Mouse (Mus musculus): ENCODE measurements around the gene Bmp2k. TPM values are rescaled to one million over a fixed set of nuclear protein-coding genes. Genes with fewer than 3 reads are reported as not detected.

Gene Bmp2k
- polyA plus RNA-seq, 1 experiment from 2014 or later, result 9.4 TPM

- H3K4me3 ChIP-seq, result no peak overlapping the region
- H3K4me2 ChIP-seq (replicated peaks), result no peak overlapping the region
- no peak overlapping the region for H3K27ac ChIP-seq (replicated peaks)
- ATAC-seq (ENCODE audit: low FRiP score, low read depth), result no peak
- no peaks in the 10 kb centered on the region for H3K36me3 ChIP-seq
- WGBS, result 90% methylated on average over 6 of the region's 6 CpGs
- H3K9me3 ChIP-seq, result no peaks in the 10 kb centered on the region
- H3K4me1 ChIP-seq, result peaks cover 15% of the 10 kb centered on the region
- no peaks in the 10 kb centered on the region for H3K27me3 ChIP-seq
- H3K9ac ChIP-seq (replicated peaks), result no peak overlapping the region
Measured at GRCm38 (mm10) chr5:96962934-96963301, 34.6 kb upstream of the Bmp2k start.

GRCm38 (mm10) chr5:96964062-96965028 is 33.1 kb upstream of the Bmp2k start:
- Histone ChIP-seq H3K4me2 (replicated peaks) (peak overlapping the region; percentile 43), H3K9ac (replicated peaks) (no peak overlapping the region; the same call in 1 of the 2 replicates), H3K27me3 (no peaks in the 10 kb centered on the region), H3K4me3 (peak overlapping the region; percentile 23), H3K36me3 (no peaks in the 10 kb centered on the region), H3K27ac (replicated peaks) (no peak overlapping the region), H3K9me3 (no peaks in the 10 kb centered on the region), H3K4me1 (peaks cover 18% of the 10 kb centered on the region)
- WGBS, result 3% methylated on average over 14 of the region's 14 CpGs
- peak; percentile 69 for ATAC-seq (ENCODE audit: low FRiP score, low read depth)

GRCm38 (mm10) chr5:96965029-96965403 is 32.5 kb upstream of the Bmp2k start:
- WGBS, result 54% methylated on average over 2 of the region's 2 CpGs
- Histone ChIP-seq H3K4me3 (no peak overlapping the region), H3K9ac (replicated peaks) (no peak overlapping the region), H3K4me2 (replicated peaks) (peak overlapping the region; percentile 43), H3K9me3 (no peaks in the 10 kb centered on the region), H3K36me3 (no peaks in the 10 kb centered on the region), H3K27me3 (no peaks in the 10 kb centered on the region), H3K4me1 (peaks cover 20% of the 10 kb centered on the region), H3K27ac (replicated peaks) (no peak overlapping the region)
- no peak; the same call in 1 of the 2 replicates for ATAC-seq (ENCODE audit: low FRiP score, low read depth)

DNA sequence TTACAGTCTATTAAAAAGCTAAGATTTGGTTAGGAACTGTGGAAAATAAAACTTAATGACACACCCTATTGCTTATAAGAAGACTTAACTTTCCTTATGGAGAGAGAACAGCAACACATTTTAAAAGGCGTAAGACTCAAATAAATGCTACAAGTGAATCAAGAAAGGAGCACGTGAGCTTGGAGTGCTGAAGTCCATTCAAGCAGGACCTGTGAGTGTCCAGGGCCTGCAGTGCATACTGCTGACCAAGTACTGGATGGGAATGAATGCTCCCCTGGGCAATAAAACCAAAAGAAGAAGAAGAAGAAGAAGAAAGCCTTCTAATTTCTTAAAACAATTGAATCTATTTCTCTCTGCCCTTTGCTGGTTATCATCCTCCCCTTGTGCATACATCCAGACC is 32.0 kb upstream of the Bmp2k start:
- Histone ChIP-seq H3K36me3 (no peaks in the 10 kb centered on the region), H3K4me1 (peaks cover 20% of the 10 kb centered on the region), H3K9ac (replicated peaks) (no peak overlapping the region), H3K4me3 (no peak overlapping the region), H3K9me3 (no peaks in the 10 kb centered on the region), H3K27me3 (no peaks in the 10 kb centered on the region), H3K4me2 (replicated peaks) (no peak overlapping the region), H3K27ac (replicated peaks) (no peak overlapping the region)
- ATAC-seq (ENCODE audit: low FRiP score, low read depth), result no peak
- 71% methylated on average over 2 of the region's 2 CpGs for WGBS

DNA sequence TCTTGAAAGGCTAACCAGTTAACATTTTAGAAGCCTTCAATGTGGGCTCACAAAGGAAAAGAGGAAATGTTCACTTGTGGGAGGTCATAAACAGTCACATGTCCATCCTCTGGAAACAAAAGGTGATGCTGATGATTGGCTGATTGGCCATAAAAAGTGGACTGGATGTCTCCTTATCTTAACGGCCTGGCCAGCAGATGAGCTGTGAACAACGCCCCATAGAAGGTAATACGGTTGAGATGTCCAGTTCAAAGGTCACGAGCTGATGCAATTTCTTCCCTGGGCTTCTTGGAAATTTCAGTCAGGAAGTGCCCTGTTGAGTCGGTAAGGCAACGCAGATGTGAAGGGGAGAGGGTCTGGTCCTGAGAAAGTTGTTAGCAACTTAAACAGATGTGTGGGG is 28.9 kb upstream of the Bmp2k start:
- WGBS, result 31% methylated on average over 6 of the region's 6 CpGs
- H3K9ac ChIP-seq (replicated peaks), result no peak overlapping the region
- H3K9me3 ChIP-seq, result no peaks in the 10 kb centered on the region
- no peak for ATAC-seq (ENCODE audit: low FRiP score, low read depth)
- H3K4me3 ChIP-seq, result no peak overlapping the region
- no peak overlapping the region for H3K27ac ChIP-seq (replicated peaks)
- H3K4me2 ChIP-seq (replicated peaks), result no peak overlapping the region
- H3K4me1 ChIP-seq, result peaks cover 19% of the 10 kb centered on the region
- no peaks in the 10 kb centered on the region for H3K36me3 ChIP-seq
- H3K27me3 ChIP-seq, result no peaks in the 10 kb centered on the region

DNA sequence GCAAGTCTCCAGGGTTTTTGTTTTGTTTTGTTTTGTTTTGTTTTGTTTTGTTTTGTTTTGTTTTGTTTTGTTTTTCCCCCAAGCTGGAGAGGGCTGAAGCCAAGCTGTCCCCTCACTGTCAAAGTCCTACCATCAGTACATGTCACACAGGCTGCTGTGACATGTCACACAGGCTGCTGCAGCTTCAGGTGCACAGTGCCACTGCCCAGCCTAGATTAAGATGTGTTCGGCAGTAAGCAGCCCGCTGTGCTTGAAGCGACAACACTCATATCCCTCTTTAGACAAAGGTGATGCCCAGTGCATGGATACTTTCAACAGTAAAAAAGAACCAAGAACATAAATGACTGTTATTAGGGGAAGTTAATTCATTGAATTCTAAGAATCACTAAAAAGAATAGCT is 28.5 kb upstream of the Bmp2k start:
- Histone ChIP-seq H3K36me3 (no peaks in the 10 kb centered on the region), H3K9me3 (no peaks in the 10 kb centered on the region), H3K27me3 (no peaks in the 10 kb centered on the region), H3K27ac (replicated peaks) (no peak overlapping the region), H3K9ac (replicated peaks) (no peak overlapping the region), H3K4me3 (no peak overlapping the region), H3K4me1 (peaks cover 15% of the 10 kb centered on the region), H3K4me2 (replicated peaks) (no peak overlapping the region)
- WGBS, result 46% methylated on average over 3 of the region's 3 CpGs
- ATAC-seq (ENCODE audit: low FRiP score, low read depth), result no peak

DNA sequence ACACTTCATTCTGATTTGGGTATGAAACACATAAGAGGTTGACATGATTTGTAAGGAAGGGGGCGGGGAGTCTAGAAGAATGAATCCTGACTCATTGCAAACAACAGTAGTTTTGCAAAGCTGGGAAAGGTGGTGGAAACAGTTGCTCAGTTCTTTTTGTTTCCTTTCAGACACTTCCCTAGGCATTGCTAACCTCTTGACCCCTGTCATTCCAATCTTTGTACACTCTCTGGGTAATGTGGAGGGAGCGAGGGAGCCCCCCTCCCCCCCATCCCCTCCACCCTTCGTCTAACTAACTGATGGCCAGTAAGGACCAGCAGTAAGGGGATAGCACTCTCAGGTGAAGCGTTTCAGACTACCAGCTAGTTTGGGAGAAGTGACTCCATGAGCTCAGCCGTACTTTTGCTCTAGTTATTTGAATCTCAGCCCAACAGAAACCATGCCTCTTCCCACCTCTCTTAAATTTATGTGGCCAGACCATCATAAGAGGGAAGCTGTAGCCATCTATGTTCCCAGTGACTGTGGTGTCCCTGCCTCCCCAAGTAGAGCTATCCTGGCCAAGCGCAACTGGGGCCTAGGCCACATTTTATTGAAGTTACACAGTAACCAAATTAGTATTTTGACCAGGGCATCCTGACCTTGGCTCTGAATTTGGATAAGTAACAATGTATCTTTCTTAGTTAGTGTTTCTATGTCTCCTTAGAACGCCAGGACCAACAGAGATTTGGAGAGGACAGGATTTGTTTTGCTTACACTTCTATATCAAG is 27.6 kb upstream of the Bmp2k start:
- no peaks in the 10 kb centered on the region for H3K27me3 ChIP-seq
- no peak overlapping the region for H3K27ac ChIP-seq (replicated peaks)
- H3K9ac ChIP-seq (replicated peaks), result no peak overlapping the region
- no peak overlapping the region for H3K4me3 ChIP-seq
- no peaks in the 10 kb centered on the region for H3K36me3 ChIP-seq
- no peak overlapping the region for H3K4me2 ChIP-seq (replicated peaks)
- peaks cover 7% of the 10 kb centered on the region for H3K4me1 ChIP-seq
- 49% methylated on average over 7 of the region's 7 CpGs for WGBS
- H3K9me3 ChIP-seq, result no peaks in the 10 kb centered on the region
- no peak for ATAC-seq (ENCODE audit: low FRiP score, low read depth)

GRCm38 (mm10) chr5:96970472-96970848 is 27.0 kb upstream of the Bmp2k start:
- H3K4me1 ChIP-seq, result 0 out of 2 replicates have a peak, but pooled peaks cover 5% of the 10 kb centered on the region
- no peak for ATAC-seq (ENCODE audit: low FRiP score, low read depth)
- H3K27ac ChIP-seq (replicated peaks), result no peak overlapping the region

DNA sequence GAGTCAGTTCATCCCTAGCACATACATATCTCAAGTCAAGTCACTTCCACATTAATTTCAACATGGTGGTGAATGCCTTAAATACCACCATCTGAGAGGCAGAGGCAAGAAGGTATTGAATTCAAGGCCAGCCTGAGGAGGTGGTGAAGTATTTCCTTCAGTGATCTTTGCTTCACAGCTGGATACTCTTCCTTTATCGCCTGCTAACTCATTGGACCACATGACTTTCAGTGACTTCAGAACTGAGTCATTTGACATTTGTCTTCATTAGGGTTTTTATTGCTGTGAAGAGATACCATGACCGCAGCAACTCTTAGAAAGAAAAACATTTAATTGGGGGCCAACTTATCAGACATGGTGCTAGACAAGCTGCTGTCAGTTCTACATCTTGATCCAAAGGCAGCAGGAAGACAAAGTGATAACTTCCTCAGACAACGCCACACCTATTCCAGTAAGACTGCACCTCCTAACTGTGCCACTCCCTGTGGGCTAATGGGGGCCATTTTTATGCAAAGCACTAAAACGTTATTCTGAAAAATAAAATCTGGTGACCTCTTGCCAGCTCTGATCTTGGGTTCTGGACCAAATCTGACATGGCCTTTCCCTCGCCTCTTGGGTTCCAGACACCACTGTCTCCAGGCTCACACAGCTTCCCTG is 24.9 kb upstream of the Bmp2k start:
- no peak overlapping the region for H3K4me2 ChIP-seq (replicated peaks)
- no peaks in the 10 kb centered on the region for H3K9me3 ChIP-seq

More at GRCm38 (mm10) chr5:96970472-96970848, 27.0 kb upstream of the Bmp2k start:
- no peak overlapping the region for H3K4me3 ChIP-seq
- no peak overlapping the region for H3K9ac ChIP-seq (replicated peaks)
- H3K27me3 ChIP-seq, result no peaks in the 10 kb centered on the region
- H3K36me3 ChIP-seq, result no peaks in the 10 kb centered on the region
- H3K4me2 ChIP-seq (replicated peaks), result no peak overlapping the region
- H3K9me3 ChIP-seq, result no peaks in the 10 kb centered on the region

GRCm38 (mm10) chr5:96973714-96974113 is 23.8 kb upstream of the Bmp2k start:
- no peak overlapping the region for H3K27ac ChIP-seq (replicated peaks)
- 79% methylated on average over 3 of the region's 3 CpGs for WGBS
- no peaks in the 10 kb centered on the region for H3K9me3 ChIP-seq
- no peak overlapping the region for H3K4me3 ChIP-seq
- 0 out of 2 replicates have a peak, but pooled peaks cover 5% of the 10 kb centered on the region for H3K4me1 ChIP-seq
- H3K4me2 ChIP-seq (replicated peaks), result no peak overlapping the region
- no peak overlapping the region for H3K9ac ChIP-seq (replicated peaks)
- no peaks in the 10 kb centered on the region for H3K27me3 ChIP-seq
- ATAC-seq (ENCODE audit: low FRiP score, low read depth), result no peak
- H3K36me3 ChIP-seq, result no peaks in the 10 kb centered on the region

More for the DNA sequence above, 24.9 kb upstream of the Bmp2k start:
- Histone ChIP-seq H3K4me1 (0 out of 2 replicates have a peak, but pooled peaks cover 5% of the 10 kb centered on the region), H3K4me3 (no peak overlapping the region), H3K27me3 (no peaks in the 10 kb centered on the region), H3K9ac (replicated peaks) (no peak overlapping the region), H3K36me3 (no peaks in the 10 kb centered on the region), H3K27ac (replicated peaks) (no peak overlapping the region)
- ATAC-seq (ENCODE audit: low FRiP score, low read depth), result no peak
- 88% methylated on average over 5 of the region's 5 CpGs for WGBS

DNA sequence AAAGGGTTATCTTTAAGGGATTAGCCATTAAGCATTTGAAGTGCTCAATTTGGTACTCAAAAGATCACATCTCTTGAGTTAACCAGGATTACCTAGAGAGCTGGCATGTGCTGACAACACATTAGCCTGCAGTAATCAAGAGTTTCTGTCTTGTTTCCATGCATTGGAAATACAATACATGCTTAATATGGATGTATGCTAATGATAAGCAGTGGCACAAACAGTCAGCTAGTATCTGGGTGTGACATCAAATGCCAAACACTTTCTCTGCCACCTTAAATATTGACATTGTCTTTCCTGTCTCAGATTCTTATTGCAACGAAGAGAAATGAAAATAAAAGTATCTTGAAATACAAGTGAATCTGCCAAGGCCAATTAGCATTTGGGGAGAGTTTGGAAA is 22.8 kb upstream of the Bmp2k start:
- no peaks in the 10 kb centered on the region for H3K27me3 ChIP-seq

DNA sequence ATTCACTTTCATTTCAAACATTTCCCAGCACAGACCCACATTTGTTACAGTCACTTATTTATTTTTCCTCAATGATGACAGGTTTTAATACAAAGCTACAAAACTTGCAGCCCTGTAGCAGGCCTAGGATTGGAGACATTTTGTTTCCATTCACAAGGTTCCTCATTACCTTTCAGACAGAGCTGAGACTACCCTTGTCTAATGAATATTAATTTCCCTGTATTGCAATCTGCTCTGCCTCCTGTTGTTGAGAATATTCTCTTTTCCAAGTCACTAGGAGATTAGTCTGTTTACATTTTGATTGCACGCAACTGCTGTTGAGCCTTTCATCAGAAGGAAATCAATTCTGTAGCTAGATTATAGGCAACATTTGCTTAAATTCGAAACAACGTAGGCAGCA is 22.4 kb upstream of the Bmp2k start:
- no peaks in the 10 kb centered on the region for H3K27me3 ChIP-seq
- no peak overlapping the region for H3K4me3 ChIP-seq
- H3K4me2 ChIP-seq (replicated peaks), result no peak overlapping the region
- no peak overlapping the region for H3K9ac ChIP-seq (replicated peaks)
- ATAC-seq (ENCODE audit: low FRiP score, low read depth), result no peak
- no peaks in the 10 kb centered on the region for H3K36me3 ChIP-seq
- H3K27ac ChIP-seq (replicated peaks), result no peak overlapping the region
- H3K4me1 ChIP-seq, result peaks cover 2% of the 10 kb centered on the region; the same call in 1 of the 2 replicates
- no peaks in the 10 kb centered on the region for H3K9me3 ChIP-seq
- 72% methylated on average over 3 of the region's 3 CpGs for WGBS

More for the DNA sequence above, 22.8 kb upstream of the Bmp2k start:
- Histone ChIP-seq H3K4me1 (0 out of 2 replicates have a peak, but pooled peaks cover 2% of the 10 kb centered on the region), H3K4me2 (replicated peaks) (no peak overlapping the region), H3K9ac (replicated peaks) (no peak overlapping the region), H3K27ac (replicated peaks) (no peak overlapping the region), H3K36me3 (no peaks in the 10 kb centered on the region), H3K4me3 (no peak overlapping the region), H3K9me3 (no peaks in the 10 kb centered on the region)
- 67% methylated on average over 1 of the region's 1 CpGs for WGBS
- no peak for ATAC-seq (ENCODE audit: low FRiP score, low read depth)

All from midbrain, embryonic 12.5 days (tissue).